ENCODE assay signal across 17 mouse cellular contexts in the genomic region with DNA sequence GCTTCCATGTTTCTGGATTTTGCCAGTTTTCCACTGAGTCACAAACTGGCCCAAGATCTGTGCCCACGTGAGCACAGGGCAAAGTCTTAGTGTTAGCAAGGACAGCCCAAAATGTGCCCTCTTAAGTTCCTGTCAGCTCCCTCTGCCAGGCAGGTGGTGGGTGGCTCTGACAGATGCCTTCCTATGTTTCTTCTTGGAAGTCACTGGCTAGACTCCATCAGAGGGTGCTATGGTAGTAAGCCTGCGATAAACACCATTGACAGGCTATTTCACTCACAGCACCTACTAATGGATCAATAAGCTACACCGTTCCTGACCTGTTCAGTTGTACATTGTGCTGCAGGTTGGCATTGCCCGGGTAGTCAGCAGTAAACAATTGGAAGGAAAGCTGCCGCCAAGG.
A peak's percentile ranks its signal among the peaks of the same experiment; 100 is the strongest.
DNase-seq lines count a peak whose midpoint lies in the region; ATAC-seq and TF ChIP-seq lines count a peak whose summit lies in the region.
"Had no signal": no experiment of that assay in that cellular context is flagged by ENCODE, and none has a peak within 500 bp of the region (broad histone marks: within the 10 kb centered on the region; RNA-seq: fewer than 3 reads in every experiment).

No protein-coding gene starts in this region.

- no peak for ATAC-seq in kidney, postnatal 0 days (replicated peaks; ENCODE audit: low FRiP score, low read depth)
- no peak for ATAC-seq in kidney, embryonic 15.5 days (replicated peaks; ENCODE audit: low FRiP score)
- ATAC-seq: forebrain, embryonic 15.5 days; intestine, embryonic 16.5 days had no signal

- WGBS in heart, embryonic 10.5 days: 84% methylated on average over 5 of the region's 5 CpGs
- 88% methylated on average over 5 of the region's 5 CpGs for WGBS in kidney, postnatal 0 days
- WGBS in kidney, embryonic 15.5 days: 81% methylated on average over 5 of the region's 5 CpGs

- H3K4me1 ChIP-seq in heart, embryonic 10.5 days: peaks cover 49% of the 10 kb centered on the region
- 0 out of 2 replicates have a peak, but pooled peaks cover under 1% of the 10 kb centered on the region for H3K4me1 ChIP-seq in kidney, postnatal 0 days (replicated peaks; ENCODE audit: insufficient read depth, low read length)
- peaks cover 8% of the 10 kb centered on the region for H3K4me1 ChIP-seq in kidney, embryonic 15.5 days
- peaks cover 17% of the 10 kb centered on the region for H3K4me1 ChIP-seq in brown adipose tissue, adult 24 weeks (ENCODE audit: control insufficient read depth, insufficient read depth, insufficient read length, low read length)
- H3K4me1 ChIP-seq: embryonic facial prominence, embryonic 12.5 days; hindbrain, embryonic 15.5 days had no signal

- no peaks in the 10 kb centered on the region for H3K9me3 ChIP-seq in heart, embryonic 10.5 days
- H3K9me3 ChIP-seq in kidney, postnatal 0 days (replicated peaks; ENCODE audit: low read length): no peaks in the 10 kb centered on the region
- no peaks in the 10 kb centered on the region for H3K9me3 ChIP-seq in kidney, embryonic 15.5 days (replicated peaks)
- H3K9me3 ChIP-seq: embryonic facial prominence, embryonic 12.5 days; forebrain, embryonic 15.5 days; hindbrain, embryonic 15.5 days had no signal

- no peaks in the 10 kb centered on the region for H3K27me3 ChIP-seq in heart, embryonic 10.5 days (ENCODE audit: insufficient read depth, poor library complexity, severe bottlenecking)
- H3K27me3 ChIP-seq in kidney, postnatal 0 days (ENCODE audit: insufficient read depth, low read length): no peaks in the 10 kb centered on the region
- H3K27me3 ChIP-seq in kidney, embryonic 15.5 days: no peaks in the 10 kb centered on the region
- H3K27me3 ChIP-seq: embryonic facial prominence, embryonic 12.5 days; forebrain, embryonic 15.5 days; hindbrain, embryonic 15.5 days had no signal

- no peak overlapping the region for H3K4me2 ChIP-seq in kidney, postnatal 0 days (ENCODE audit: low read length)
- no peak overlapping the region for H3K4me2 ChIP-seq in kidney, embryonic 15.5 days
- H3K4me2 ChIP-seq: embryonic facial prominence, embryonic 12.5 days; forebrain, embryonic 15.5 days; heart, embryonic 11.5 days; hindbrain, embryonic 15.5 days had no signal

- peaks cover 7% of the 10 kb centered on the region for H3K36me3 ChIP-seq in heart, embryonic 10.5 days
- no peaks in the 10 kb centered on the region for H3K36me3 ChIP-seq in kidney, postnatal 0 days (ENCODE audit: insufficient read depth, low read length)
- no peaks in the 10 kb centered on the region for H3K36me3 ChIP-seq in kidney, embryonic 15.5 days
- H3K36me3 ChIP-seq: embryonic facial prominence, embryonic 12.5 days; forebrain, embryonic 15.5 days; hindbrain, embryonic 15.5 days had no signal

- TF ChIP-seq CTCF in kidney, postnatal 0 days (IDR thresholded peaks at IDR 0.05; ENCODE audit: low read depth): no peak

- H3K4me3 ChIP-seq in heart, embryonic 10.5 days: no peak overlapping the region
- no peak overlapping the region for H3K4me3 ChIP-seq in kidney, postnatal 0 days (replicated peaks; ENCODE audit: low read depth, low read length)
- H3K4me3 ChIP-seq in kidney, embryonic 15.5 days (replicated peaks): no peak overlapping the region
- no peak overlapping the region for H3K4me3 ChIP-seq in brown adipose tissue, adult 24 weeks (ENCODE audit: insufficient read depth, low read depth, low read length)
- H3K4me3 ChIP-seq: embryonic facial prominence, embryonic 12.5 days; forebrain, embryonic 15.5 days; hindbrain, embryonic 15.5 days had no signal

- peak overlapping the region; percentile 59 for H3K27ac ChIP-seq in heart, embryonic 10.5 days
- H3K27ac ChIP-seq in kidney, postnatal 0 days: 0 out of 2 replicates have a peak overlapping the region, but pooled peaks have one; percentile 6
- no peak overlapping the region for H3K27ac ChIP-seq in kidney, embryonic 15.5 days
- 0 out of 2 replicates have a peak overlapping the region, but pooled peaks have one; percentile 3 for H3K27ac ChIP-seq in brown adipose tissue, adult 24 weeks (replicated peaks; ENCODE audit: low read depth, low read length)
- H3K27ac ChIP-seq: embryonic facial prominence, embryonic 12.5 days; forebrain, embryonic 15.5 days; hindbrain, embryonic 15.5 days had no signal

- H3K9ac ChIP-seq in kidney, postnatal 0 days (ENCODE audit: low read depth, low read length): no peak overlapping the region
- H3K9ac ChIP-seq in kidney, embryonic 15.5 days: no peak overlapping the region
- H3K9ac ChIP-seq: embryonic facial prominence, embryonic 12.5 days; forebrain, embryonic 15.5 days; hindbrain, embryonic 15.5 days had no signal

- no peak for DNase-seq in heart, embryonic 10.5 days (ENCODE audit: low spot score)
- no peak for DNase-seq in heart, adult 8-10 months (ENCODE audit: low spot score)
- DNase-seq in kidney, postnatal 0 days (ENCODE audit: low spot score): no peak
- peak; percentile 70 for DNase-seq in brain, adult 2 months (ENCODE audit: low read depth, low spot score)
- DNase-seq: adrenal gland, adult 2 months; adrenal gland, postnatal 36 days; cerebellum, adult 11-12 months; cerebellum, adult 9-10 months; cerebellum, postnatal 25 days; gastrocnemius, postnatal 14 days had no signal
